Mouse (Mus musculus): ENCODE data around the gene Mrln.

DNA sequence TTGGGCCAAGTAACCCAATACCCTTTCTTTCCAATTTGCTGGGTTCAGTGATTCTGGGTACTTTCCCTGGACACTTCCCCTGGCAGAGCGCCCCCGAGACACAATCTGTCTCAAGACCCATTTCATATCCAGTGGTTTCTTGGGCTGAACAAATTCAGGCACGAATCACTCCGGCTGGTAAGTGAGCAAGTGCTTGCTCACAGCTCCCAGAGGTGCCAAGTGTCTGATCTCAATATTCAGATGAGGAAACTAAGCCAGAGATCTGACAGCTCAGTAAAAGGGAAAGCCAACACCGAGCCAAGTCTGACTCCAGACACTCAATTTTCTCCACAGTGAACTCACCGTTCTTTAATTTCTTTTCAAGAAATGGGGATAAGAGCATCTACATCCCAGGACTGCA is 62.0 kb downstream of the Mrln start:
- TF ChIP-seq CTCF (IDR thresholded peaks at IDR 0.05; ENCODE audit: borderline replicate concordance, extremely low read depth, insufficient read depth, insufficient read length) (no peak), POLR2A (IDR thresholded peaks at IDR 0.05; ENCODE audit: borderline replicate concordance, extremely low read depth, insufficient read depth, insufficient read length, poor library complexity, severe bottlenecking) (no peak)
